Mouse (Mus musculus): Measurements from ENCODE around the gene Carns1. TPM values are rescaled to one million over a fixed set of nuclear protein-coding genes. Genes with fewer than 3 reads are reported as not detected.

Carns1 gene
- polyA plus RNA-seq, 1 experiment = not detected

DNA sequence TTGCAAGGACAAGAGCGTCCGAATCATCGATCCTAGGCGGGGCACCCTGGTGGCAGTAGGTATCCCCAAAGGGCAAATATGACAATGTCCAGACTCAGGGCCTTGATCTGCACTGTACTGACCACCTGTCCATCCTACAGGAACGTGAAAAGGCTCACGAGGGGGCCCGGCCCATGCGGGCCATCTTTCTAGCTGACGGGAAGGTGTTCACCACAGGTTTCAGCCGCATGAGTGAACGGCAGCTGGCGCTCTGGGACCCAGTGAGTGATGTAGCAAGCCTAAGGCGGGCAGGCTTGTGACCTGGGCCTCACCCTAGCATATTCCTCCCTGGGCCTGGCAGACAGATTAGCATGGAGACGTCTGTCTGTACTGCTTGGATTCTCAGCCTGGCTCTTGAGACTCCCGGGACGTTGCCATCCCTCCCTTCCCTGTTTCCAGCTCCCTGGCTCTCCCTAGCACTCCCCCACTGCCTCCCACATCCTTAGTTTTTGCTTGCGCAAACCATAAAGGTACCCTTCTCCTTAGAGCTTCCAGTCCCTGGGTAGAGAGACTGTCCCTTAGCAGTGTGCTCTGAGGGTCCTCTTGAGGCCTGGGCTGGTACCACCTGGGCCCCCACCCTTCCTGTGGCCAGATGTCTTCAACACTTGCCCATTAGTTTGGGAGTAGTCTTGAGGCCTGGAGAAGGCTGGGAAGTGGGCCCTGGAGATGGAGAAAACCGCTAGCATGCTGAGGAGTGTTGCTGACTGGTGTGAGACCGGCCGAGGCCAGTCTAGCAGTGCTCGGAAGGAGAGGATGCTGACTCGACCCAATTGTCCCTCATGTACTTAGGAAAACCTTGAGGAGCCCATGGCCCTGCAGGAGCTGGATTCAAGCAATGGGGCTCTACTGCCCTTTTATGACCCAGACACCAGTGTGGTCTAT lies 24.5 kb downstream of the Carns1 start:
- TF ChIP-seq POLR2A (IDR thresholded peaks at IDR 0.05; ENCODE audit: insufficient read depth, low read depth, low read length) (no peak), CTCF (IDR thresholded peaks at IDR 0.05; ENCODE audit: insufficient read depth, low read depth, low read length) (no peak)
- 86% methylated on average over 22 of the region's 22 CpGs for WGBS
- Histone ChIP-seq H3K4me3 (ENCODE audit: insufficient read depth, low read depth, low read length) (no peak overlapping the region), H3K4me1 (ENCODE audit: control insufficient read depth, insufficient read depth, low read length) (peaks cover 34% of the 10 kb centered on the region), H3K27ac (ENCODE audit: insufficient read depth, low read depth, low read length) (no peak overlapping the region)

DNA sequence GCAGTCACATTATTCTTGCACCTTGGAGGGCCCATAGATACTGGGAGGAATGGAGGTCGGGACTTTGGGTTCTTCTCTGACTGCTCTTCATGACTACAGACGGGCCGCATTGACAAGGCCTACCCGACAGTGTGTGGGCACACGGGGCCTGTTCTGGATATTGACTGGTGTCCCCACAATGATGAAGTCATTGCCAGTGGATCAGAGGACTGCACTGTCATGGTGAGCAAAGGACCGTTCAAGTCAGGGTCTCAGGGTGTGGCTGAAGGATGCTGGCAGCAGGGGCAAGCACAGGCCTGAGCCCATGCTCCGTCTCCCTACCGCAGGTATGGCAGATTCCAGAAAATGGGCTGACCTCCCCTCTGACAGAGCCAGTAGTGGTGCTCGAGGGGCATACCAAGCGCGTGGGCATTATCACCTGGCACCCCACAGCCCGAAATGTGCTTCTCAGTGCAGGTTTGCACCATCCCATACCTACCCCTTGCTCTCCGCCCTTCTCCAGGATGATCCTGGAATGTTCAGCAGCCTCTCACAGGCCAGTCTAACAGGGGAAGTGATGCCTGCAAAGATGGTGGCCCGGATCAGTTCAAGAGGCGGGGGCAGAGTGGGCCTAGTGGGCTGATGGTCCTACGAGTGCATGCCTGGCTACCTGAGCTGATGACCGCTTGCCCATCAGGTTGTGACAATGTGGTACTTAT lies 25.4 kb downstream of the Carns1 start:
- no peak overlapping the region for H3K4me3 ChIP-seq (ENCODE audit: insufficient read depth, low read depth, low read length)
- TF ChIP-seq CTCF (IDR thresholded peaks at IDR 0.05; ENCODE audit: insufficient read depth, low read depth, low read length) = no peak
- TF ChIP-seq POLR2A (IDR thresholded peaks at IDR 0.05; ENCODE audit: insufficient read depth, low read depth, low read length) = no peak
- H3K27ac ChIP-seq (ENCODE audit: insufficient read depth, low read depth, low read length) = no peak overlapping the region
- 93% methylated on average over 17 of the region's 17 CpGs for WGBS
- peaks cover 33% of the 10 kb centered on the region for H3K4me1 ChIP-seq (ENCODE audit: control insufficient read depth, insufficient read depth, low read length)

DNA sequence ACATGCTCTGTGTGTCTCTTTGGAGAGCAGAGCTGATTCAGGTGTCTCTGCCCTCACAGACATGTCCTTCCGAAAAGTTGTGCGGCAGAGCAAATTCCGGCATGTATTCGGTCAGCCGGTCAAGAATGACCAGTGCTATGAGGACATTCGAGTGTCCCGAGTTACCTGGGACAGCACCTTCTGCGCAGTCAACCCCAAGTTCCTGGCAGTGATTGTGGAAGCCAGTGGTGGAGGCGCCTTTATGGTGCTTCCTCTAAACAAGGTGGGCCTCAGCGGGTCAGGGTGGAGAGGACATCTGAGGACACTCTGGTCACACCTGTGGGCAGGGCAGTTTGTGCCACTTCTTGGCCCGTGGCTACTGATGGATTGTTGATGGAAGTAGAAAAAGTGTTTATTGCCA lies 26.0 kb downstream of the Carns1 start:
- WGBS = 86% methylated on average over 11 of the region's 11 CpGs
- peak overlapping the region; percentile 66 for H3K4me3 ChIP-seq (ENCODE audit: insufficient read depth, low read depth, low read length)
- no peak overlapping the region for H3K27ac ChIP-seq (ENCODE audit: insufficient read depth, low read depth, low read length)
- H3K4me1 ChIP-seq (ENCODE audit: control insufficient read depth, insufficient read depth, low read length) = peaks cover 32% of the 10 kb centered on the region
- TF ChIP-seq CTCF (IDR thresholded peaks at IDR 0.05; ENCODE audit: insufficient read depth, low read depth, low read length) (no peak), POLR2A (IDR thresholded peaks at IDR 0.05; ENCODE audit: insufficient read depth, low read depth, low read length) (no peak)

DNA sequence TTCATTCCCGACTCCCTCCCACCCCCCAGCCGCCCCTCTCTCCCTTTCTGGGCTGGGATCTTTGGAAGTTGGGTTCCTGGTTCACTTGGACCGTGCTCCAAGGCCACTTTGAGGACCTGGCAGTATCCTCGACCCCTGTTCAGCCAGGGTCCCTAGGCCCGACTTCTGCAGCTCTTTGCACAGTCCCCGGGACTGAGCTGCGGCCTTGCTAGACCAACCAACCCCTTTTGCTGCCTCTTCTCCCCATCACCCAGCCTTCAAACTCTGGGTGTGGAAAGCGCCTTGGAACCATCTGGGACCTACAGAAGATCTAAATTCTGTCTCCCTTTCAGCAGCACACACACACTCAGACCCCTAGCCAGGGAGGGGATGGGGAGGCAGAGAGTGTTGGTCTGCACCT lies 26.5 kb downstream of the Carns1 start:
- TF ChIP-seq POLR2A (IDR thresholded peaks at IDR 0.05; ENCODE audit: insufficient read depth, low read depth, low read length) = no peak
- H3K27ac ChIP-seq (ENCODE audit: insufficient read depth, low read depth, low read length) = no peak overlapping the region; the same call in 1 of the 2 replicates
- under 1% methylated on average over 8 of the region's 8 CpGs for WGBS
- peak overlapping the region; percentile 66 for H3K4me3 ChIP-seq (ENCODE audit: insufficient read depth, low read depth, low read length)
- H3K4me1 ChIP-seq (ENCODE audit: control insufficient read depth, insufficient read depth, low read length) = peaks cover 32% of the 10 kb centered on the region

DNA sequence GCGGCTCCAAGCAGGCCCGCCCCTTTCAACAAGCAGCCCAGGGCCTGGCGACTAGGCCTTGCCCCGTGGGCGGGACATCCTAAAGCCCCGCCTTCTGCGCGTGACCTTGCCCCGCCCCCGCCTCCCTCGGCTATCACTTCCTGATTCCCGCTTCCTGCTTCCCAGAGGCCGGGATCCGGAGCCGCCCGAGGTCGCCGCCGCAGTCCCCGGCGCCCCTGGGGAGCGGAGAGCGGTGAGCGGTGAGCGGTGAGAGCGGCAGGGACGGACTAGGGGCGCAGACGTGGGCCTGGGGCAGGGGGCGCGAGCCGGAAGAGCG lies 26.8 kb downstream of the Carns1 start, which contains the start of gene Coro1b:
Gene Coro1b, plus strand, starts transcription at position 129 of the 316 bp plus-strand sequence.
- Histone ChIP-seq H3K4me3 (ENCODE audit: insufficient read depth, low read depth, low read length) (peak within 1 kb of the TSS; percentile 66), H3K4me1 (ENCODE audit: control insufficient read depth, insufficient read depth, low read length) (peaks cover 32% of the 10 kb centered on the region), H3K27ac (ENCODE audit: insufficient read depth, low read depth, low read length) (peak within 1 kb of the TSS; percentile 54)
- peak; percentile 80 for TF ChIP-seq POLR2A (IDR thresholded peaks at IDR 0.05; ENCODE audit: insufficient read depth, low read depth, low read length)
- no peak for TF ChIP-seq CTCF (IDR thresholded peaks at IDR 0.05; ENCODE audit: insufficient read depth, low read depth, low read length)
- under 1% methylated on average over 32 of the region's 33 CpGs for WGBS

DNA sequence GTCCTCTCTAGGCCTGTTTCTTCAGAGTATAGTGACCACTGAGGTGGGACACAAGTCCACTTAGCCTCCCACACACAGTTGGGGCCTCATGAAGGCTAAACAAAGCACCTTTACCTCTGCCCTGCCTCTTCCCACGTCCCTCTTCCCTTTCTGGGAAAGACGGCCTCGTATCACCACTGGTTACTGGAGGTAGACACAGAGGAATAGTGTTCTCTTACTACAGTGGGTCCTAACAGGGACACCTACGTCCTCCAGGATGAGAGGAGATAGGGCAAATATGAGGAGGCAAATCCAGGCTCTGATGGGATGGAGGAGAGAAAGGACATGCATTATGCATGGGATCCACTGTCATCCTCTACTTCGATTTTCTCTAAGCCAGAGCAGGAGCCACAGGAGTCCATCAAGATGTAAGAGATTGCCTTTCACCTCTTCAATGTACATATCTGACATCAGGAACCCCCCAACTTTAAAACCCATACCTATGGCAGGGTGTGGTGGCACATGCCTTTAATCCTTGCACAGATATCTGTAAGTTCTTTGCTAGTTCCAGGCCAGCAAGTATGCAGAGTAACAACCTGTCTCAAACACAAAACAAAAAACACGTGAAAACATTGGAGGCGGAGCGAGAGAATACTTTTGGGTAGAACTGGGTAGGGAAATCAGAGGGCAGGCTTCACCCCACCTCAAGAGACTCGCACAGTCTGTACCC lies 27.3 kb downstream of the Carns1 start:
- Histone ChIP-seq H3K4me3 (ENCODE audit: insufficient read depth, low read depth, low read length) (peak overlapping the region; percentile 66), H3K4me1 (ENCODE audit: control insufficient read depth, insufficient read depth, low read length) (peaks cover 32% of the 10 kb centered on the region), H3K27ac (ENCODE audit: insufficient read depth, low read depth, low read length) (peak overlapping the region; percentile 54)
- 39% methylated on average over 9 of the region's 9 CpGs for WGBS
- TF ChIP-seq CTCF (IDR thresholded peaks at IDR 0.05; ENCODE audit: insufficient read depth, low read depth, low read length) (no peak), POLR2A (IDR thresholded peaks at IDR 0.05; ENCODE audit: insufficient read depth, low read depth, low read length) (no peak)

DNA sequence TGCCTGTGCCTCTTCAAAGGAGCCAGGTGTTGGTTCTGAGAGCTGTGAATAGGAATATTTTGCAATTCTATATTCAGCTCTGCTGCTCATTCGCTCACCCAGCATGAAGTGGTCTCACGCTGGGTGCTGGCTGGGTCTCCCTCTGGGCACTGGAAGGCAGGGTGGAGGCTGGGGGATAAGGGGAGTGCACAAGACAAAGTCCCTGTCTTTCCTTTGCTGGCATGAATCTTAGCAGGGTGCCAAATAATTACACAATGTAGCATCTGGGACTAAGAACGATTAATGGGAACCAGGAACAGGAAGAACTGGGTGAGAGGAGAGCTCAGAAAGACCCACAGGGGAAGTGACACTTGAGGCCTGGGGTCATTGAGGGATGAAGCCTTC lies 28.3 kb downstream of the Carns1 start:
- Histone ChIP-seq H3K27ac (ENCODE audit: insufficient read depth, low read depth, low read length) (no peak overlapping the region), H3K4me1 (ENCODE audit: control insufficient read depth, insufficient read depth, low read length) (peaks cover 32% of the 10 kb centered on the region), H3K4me3 (ENCODE audit: insufficient read depth, low read depth, low read length) (no peak overlapping the region)
- no peak for TF ChIP-seq POLR2A (IDR thresholded peaks at IDR 0.05; ENCODE audit: insufficient read depth, low read depth, low read length)
- TF ChIP-seq CTCF (IDR thresholded peaks at IDR 0.05; ENCODE audit: insufficient read depth, low read depth, low read length) = no peak
- WGBS = 32% methylated on average over 3 of the region's 3 CpGs

DNA sequence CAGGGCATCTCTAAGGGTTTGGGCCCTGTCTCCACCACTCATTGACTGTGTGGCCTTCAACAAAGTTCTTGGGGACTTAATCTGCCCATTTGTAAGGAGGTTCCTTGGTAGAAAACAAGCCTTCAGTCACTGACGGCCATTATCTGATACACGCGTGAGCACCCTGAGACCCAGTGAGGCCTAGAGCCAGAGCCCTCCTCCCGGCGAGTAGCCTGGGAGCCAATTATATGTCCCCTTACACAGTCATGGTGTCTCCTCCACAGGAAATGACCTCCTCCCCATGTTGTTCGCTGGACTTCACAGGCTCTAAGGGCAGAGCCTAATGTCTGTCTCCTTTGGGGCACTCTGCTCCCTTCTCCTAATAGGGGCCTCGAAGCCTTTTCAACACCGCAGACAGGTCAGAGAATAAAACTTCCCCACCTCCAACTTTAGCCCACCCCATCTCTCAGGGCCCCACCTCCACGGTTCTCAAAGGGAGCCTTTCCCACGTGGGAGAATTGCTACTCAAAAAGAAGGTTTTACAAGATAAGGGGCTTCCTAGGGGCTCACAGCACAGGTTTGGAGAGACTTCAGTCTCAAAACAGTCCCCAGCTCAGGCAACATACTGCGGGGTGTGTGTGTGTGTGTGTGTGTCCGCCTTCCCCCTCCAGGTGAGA lies 28.8 kb downstream of the Carns1 start:
- Histone ChIP-seq H3K4me3 (ENCODE audit: insufficient read depth, low read depth, low read length) (no peak overlapping the region), H3K4me1 (ENCODE audit: control insufficient read depth, insufficient read depth, low read length) (peaks cover 32% of the 10 kb centered on the region), H3K27ac (ENCODE audit: insufficient read depth, low read depth, low read length) (no peak overlapping the region)
- 58% methylated on average over 12 of the region's 12 CpGs for WGBS
- no peak for TF ChIP-seq POLR2A (IDR thresholded peaks at IDR 0.05; ENCODE audit: insufficient read depth, low read depth, low read length)
- no peak for TF ChIP-seq CTCF (IDR thresholded peaks at IDR 0.05; ENCODE audit: insufficient read depth, low read depth, low read length)
